Mouse (Mus musculus) forelimb bud, embryonic 11.5 days (tissue): ENCODE data around the gene Adm2.

Source experiments
- DNase-seq: peaks from one replicate; pipeline ENCODE4 v3.0.0-alpha.2; 2012; ENCODE audit warnings: low read depth, low spot score

Adm2 gene

DNA sequence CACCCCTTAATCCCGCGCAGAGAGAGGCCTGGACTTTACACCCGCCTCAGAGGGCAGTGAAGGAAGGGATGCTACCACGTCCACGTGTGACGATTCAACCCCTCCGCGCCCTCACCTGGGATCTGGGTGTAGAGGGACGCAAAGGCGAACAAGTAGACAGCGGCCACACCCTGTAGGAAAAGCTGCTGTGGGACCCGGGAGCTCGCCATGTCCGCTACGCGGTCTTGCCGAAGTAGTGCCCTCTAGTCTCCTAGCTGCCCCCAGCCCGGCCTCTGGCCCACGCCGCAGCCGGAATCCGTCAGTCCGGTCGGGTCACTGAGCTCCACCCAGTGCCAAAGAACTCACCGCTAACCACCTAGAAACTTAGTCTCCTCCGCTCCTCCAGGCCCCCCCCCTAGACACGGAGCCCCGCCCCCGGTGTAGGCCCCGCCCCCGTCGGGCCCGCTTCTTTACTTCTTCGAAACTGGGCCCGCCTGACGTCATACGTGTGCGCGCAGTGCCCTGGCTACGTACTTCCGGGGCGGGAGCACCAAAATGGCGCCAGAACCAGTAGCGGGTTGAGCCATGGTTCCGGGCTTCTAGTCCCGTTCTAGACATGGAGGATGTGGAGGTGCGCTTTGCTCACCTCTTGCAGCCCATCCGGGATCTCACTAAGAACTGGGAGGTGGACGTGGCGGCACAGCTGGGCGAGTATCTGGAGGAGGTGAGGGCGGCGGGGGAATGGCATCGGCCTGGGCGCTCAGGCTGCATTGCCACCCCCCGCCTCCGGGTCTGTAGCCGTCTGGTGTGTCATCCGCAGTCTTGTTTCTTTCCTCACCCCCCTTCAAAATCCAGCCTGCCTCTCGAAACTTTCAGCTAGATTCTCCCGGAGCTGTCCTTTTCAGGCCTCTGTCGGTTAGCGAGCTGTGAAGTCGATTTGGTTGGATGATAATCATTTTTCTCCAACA is 33.0 kb downstream of the Adm2 start, which contains the start of the genes Lmf2 and Ncaph2:
Lmf2 (minus strand) TSS at position 419 of the 947 bp plus-strand sequence.
Ncaph2 (plus strand) TSS at position 479 of the 947 bp plus-strand sequence.
- DNase-seq = peak; percentile 95

DNA sequence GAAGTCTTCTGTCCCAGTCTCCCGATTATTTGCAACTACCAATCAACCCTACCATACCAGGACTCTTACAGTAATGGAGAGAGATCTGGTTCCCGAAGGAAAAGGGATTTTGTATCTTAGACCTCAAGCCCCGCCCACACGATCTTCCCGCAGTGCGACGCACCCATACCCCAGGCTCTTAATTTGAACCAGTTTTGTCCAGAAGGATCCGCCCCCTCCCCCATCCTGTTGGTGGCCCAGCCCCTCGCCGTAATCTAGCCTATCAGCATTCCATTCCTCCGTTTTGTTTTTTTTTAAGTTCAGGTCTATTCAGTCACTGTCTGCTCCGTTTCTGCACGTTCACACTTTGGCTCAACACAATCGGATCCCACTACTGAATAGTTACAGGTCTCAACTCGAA is 33.9 kb downstream of the Adm2 start:
- peak; percentile 93 for DNase-seq

DNA sequence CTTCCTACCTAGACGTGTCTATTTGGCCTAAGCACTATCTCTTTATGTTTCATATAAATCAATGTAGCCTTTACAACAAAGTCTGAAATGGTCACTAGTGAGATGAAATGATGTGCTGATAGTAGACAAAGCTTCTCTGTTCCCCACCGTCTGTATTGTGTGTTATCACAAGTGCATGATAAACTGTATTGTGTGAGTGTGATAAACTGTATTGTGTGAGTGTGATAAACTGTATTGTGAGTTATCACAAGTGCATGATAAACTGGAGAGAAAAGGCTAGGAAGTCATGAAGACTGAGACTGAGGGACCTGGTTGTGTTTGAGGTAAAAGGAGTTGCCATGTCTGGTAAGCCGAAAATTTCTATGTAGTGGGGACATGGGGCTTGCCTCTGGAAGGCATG is 36.3 kb downstream of the Adm2 start:
- no peak for DNase-seq

DNA sequence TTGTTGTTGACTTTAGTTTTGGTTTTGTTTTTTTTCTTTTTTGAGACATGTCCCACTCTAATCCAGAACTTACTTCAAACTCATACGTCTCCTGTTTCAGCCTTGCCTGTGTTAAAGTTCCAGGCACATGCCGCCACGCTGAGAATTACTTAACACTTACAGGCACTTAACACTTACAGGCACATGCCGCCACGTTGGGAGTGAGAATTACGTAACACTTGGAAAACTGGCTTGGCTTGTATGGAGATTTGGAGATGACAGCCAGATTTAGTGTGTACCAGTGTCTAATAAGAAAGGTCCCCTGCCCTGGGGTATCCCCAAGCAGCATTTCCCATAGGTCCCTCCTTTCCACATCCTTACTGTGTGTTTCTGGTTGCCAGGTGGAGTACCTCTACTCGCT is 40.5 kb downstream of the Adm2 start:
- DNase-seq = no peak

DNA sequence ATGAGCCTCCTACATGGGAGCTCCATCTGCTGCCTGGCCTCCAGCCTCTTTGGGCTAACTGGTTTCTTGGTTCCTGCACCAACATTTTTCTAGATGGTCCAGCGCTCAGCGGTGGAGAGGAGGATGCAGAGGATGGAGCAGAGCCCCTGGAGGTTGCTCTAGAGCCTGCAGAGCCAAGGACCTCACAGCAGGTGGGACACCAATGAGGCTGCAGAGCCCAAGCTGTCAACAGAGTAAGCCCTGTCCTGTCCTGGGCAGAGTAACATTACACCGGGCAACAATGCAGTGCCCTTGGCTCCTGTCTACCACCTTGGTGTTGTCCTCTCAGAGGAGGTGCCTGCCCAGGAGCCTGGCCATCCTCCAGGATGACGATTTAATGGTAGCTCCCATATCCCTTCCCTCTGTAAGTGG is 42.6 kb downstream of the Adm2 start:
- no peak for DNase-seq

DNA sequence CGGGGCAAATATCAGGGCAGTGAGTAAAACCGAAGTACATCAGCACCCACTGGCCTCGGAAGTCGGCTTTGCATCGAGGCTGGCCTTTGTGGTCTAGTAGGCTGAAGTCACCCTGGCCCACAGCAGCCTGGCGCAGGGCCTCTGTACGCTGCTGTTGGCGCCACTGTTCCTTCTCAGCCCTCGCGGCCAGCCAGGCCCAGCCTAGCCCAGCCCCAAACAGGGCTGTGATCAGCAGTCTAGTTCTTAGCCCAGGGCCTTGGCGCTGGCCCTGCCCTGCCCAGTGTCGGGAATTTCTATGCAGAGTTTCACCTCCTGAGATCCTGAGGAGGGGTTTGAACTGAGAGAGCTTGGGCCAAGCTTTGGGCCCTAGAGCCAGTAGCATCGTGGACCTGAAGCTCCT is 49.5 kb downstream of the Adm2 start:
- DNase-seq = no peak

- DNase-seq = no peak
Measured at GRCm38 (mm10) chr15:89372536-89372935, 50.0 kb downstream of the Adm2 start.

DNA sequence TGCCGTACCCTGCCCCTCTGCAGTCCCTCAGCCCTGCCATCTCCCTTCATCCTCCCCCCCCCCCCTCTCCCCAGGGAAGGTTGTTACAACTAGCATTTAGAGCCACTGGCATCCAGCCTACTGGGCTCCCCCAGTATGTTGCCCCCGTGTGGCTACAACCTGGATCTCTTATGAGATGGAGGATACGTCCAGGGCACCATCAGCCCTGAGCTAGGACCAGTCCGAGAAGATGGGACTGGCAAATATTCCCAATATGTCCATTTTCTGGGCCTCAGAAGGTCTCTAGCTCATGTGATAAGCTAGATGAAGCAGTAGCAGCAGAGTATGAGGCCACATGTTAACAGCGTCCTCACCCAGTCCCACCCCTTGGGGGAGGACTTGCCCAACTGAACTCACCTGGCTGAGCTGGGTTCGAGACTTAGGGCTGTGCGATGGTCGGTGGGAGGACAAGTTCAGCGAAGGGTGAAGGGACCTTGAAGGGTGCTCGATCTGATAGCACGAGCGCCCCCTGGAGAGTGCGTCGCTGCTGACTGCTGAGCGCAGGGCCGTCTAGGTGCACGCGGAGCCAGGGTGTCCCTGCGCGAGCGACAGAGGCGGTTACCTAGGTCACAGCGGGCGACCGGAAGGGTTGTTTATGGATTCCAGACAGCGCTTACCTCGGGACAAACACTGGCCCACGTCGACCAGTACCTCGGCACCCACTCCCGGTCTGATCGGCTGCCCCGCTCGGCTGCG is 50.7 kb downstream of the Adm2 start:
- DNase-seq = peak; percentile 70

DNA sequence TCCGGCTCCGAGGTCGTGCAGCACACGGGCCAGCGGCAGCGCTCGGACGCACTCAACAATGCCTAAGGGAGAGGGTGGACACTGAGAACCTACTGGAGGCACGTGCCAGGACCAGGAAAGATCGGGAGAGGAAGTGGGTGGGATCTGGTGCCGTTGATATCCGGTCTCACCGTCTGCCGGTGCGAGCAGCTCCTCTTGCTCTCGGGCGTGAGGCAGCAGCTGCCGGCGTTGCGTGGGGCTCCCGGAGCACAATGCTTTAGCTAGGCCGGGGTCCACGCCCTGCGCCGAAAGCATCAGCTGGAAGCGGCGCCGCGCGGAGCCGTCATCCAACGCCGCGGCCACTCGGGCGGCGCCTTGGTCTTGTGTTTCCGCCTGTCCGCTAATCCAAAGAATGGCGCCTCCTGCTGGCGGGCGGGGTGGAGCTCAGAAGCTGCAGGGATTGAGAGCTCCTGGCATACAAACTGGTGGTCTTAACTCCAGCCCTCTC is 51.3 kb downstream of the Adm2 start, which contains the start of gene Sco2:
Sco2 (minus strand) TSS at position 85 of the 487 bp plus-strand sequence.
- peak; percentile 91 for DNase-seq
